Mouse (Mus musculus) embryonic facial prominence, embryonic 14.5 days (tissue): ENCODE results near the gene Doc2a. TPM values are rescaled to one million over a fixed set of nuclear protein-coding genes. Genes with fewer than 3 reads are reported as not detected.
A peak's percentile ranks its signal among the peaks of the same experiment; 100 is the strongest.

Source experiments
- ATAC-seq: fragments of 200-750 bp; cut with Nextera tagmentation; 2 replicates; pipeline ENCODE4 v1.8.0; 2017; ENCODE audit warnings: low read depth, moderate number of reproducible peaks, moderate TSS enrichment
- DNase-seq: peaks from one replicate; pipeline ENCODE4 v3.0.0-alpha.2; 2015; ENCODE audit warnings: low spot score
- H3K27ac ChIP-seq: fragments of 300-500 bp; sonication (generic); replicated peaks from 2 replicates; pipeline ENCODE4 v1.5.1; 2014; ENCODE audit warnings: low read depth, mild to moderate bottlenecking, low read length, moderate library complexity
- H3K27me3 ChIP-seq: fragments of 300-500 bp; sonication (generic); replicated peaks from 2 replicates; pipeline ENCODE4 v1.6.1; 2014; ENCODE audit warnings: low read length; ENCODE audit not compliant: control insufficient read depth, insufficient read depth
- H3K36me3 ChIP-seq: fragments of 300-500 bp; sonication (generic); 2 replicates; pipeline ENCODE4 v1.6.1; 2014; ENCODE audit warnings: low read length, mixed read lengths; ENCODE audit not compliant: control insufficient read depth, insufficient read depth
- H3K4me1 ChIP-seq: fragments of 300-500 bp; sonication (generic); 2 replicates; pipeline ENCODE4 v1.6.1; 2014; ENCODE audit warnings: antibody characterized with exemption, low read length; ENCODE audit not compliant: control insufficient read depth, insufficient read depth
- H3K4me2 ChIP-seq: fragments of 300-500 bp; sonication (generic); 2 replicates; pipeline ENCODE4 v1.6.1; 2014; ENCODE audit warnings: low read depth, mild to moderate bottlenecking, low read length, moderate library complexity, mixed read lengths
- H3K4me3 ChIP-seq: fragments of 300-500 bp; sonication (generic); 2 replicates; pipeline ENCODE4 v1.5.1; 2014; ENCODE audit warnings: low read depth, mild to moderate bottlenecking, low read length
- H3K9ac ChIP-seq: fragments of 300-500 bp; sonication (generic); 2 replicates; pipeline ENCODE4 v1.6.1; 2014; ENCODE audit warnings: low read depth, mild to moderate bottlenecking, low read length, moderate library complexity, mixed read lengths
- H3K9me3 ChIP-seq: fragments of 300-500 bp; sonication (generic); 2 replicates; pipeline ENCODE4 v1.6.1; 2016; ENCODE audit warnings: low read length; ENCODE audit not compliant: control insufficient read depth
- WGBS: fragments of 180-500 bp; shearing (Covaris S2); extraction: QIAGEN DNeasy Blood & Tissue Kit; methylation state at CpG from one replicate; pipeline ENCODE4 v1.1.7; 2014; 5-methylcytosine and 5-hydroxymethylcytosine counted together
- polyA plus RNA-seq: library from polyadenylated mRNA; unstranded; fragments of >200 nt; fragmentation: Nextera tagmentation; extraction: Ambion mirVana; gene quantifications from 2 replicates; pipeline ENCODE4 v1.2.1, GENCODE M21; 2014

The Doc2a gene
- polyA plus RNA-seq, 1 experiment from 2014 or later = 1.7 TPM

DNA sequence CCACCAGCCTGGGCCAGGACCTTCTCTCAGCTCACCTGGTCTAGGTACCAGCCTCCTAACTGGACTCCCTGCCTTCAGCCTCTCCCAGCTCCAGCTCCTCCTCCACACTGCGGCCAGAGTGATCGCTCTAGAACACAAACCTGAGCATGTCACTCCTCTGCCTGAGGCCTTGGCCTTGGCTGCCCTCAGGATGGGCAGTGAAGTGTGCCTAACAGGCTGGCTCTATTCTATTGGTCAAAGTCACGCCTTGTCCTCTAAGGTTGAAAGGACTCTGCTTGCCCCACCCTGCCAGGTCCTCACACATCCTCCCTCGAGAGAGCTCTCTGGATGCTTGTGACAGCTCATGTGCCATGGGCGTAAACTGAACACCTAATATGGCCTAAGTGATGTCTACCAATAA, 6.2 kb downstream of the Doc2a start:
- Histone ChIP-seq H3K27ac (no peak overlapping the region), H3K4me3 (no peak overlapping the region), H3K9me3 (no peaks in the 10 kb centered on the region), H3K4me2 (no peak overlapping the region), H3K4me1 (peaks cover 2% of the 10 kb centered on the region; the same call in 1 of the 2 replicates), H3K9ac (no peak overlapping the region), H3K36me3 (peaks cover 65% of the 10 kb centered on the region), H3K27me3 (peaks cover 16% of the 10 kb centered on the region)
- ATAC-seq = no peak
- 88% methylated on average over 5 of the region's 5 CpGs for WGBS
- DNase-seq = no peak

DNA sequence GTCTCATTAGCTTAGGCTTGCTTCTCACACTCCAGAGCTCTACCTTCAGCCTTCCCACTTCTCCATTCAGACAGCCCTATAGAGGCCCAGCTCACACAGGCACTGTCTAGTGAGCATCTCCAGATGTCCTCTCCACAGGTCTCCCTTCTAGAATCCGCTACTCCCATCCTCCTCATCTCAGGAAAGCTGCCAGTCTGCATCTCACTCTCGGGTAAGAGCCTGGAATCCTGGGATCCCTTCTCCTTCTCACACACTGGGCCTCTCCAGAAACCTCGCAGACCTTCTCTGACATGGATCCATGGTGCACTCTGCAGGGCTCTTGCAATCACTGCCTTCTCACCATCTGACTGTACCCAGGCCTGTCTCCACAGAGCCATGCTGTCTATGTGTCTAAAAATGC, 8.4 kb downstream of the Doc2a start:
- Histone ChIP-seq H3K36me3 (peaks cover 85% of the 10 kb centered on the region), H3K9ac (no peak overlapping the region), H3K4me2 (no peak overlapping the region), H3K9me3 (no peaks in the 10 kb centered on the region), H3K4me3 (no peak overlapping the region), H3K27me3 (no peaks in the 10 kb centered on the region), H3K4me1 (no peaks in the 10 kb centered on the region), H3K27ac (no peak overlapping the region)
- WGBS = 85% methylated on average over 3 of the region's 3 CpGs
- no peak for DNase-seq
- no peak for ATAC-seq

DNA sequence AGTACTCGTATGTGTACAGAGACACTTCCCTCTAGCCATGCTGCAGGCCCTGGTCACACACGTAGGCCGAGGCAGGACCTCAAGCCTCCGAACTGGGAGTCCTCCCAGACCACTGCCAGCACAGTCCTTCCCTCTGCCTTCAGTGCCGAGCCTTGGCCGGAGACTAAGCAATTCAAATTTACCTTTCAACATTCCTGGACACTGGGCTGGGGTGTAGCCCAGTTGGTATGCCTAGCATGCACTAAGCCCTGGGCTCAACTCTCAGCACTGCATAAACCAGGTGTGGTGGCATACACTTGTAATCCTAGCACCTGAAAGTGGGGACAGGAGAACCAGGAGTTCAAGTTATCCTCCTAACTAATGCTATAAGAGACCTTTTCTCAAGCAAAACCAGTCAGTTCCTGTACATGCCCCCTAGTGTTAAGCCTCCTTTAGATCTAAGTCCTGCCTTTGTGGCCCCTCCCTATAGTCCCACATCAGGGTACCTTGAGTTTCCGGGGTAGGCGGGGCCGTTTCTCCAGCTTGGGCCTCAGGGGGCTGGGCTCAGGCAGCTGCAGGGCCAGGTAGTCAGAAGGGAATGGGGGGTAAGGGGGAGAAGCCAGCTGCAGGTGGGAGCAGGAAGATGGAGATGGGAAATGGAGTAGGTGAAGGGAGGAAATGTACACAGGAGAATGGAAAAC, 9.7 kb downstream of the Doc2a start:
- H3K9ac ChIP-seq = peak overlapping the region; percentile 14; the same call in 1 of the 2 replicates
- no peak overlapping the region for H3K4me2 ChIP-seq
- no peaks in the 10 kb centered on the region for H3K27me3 ChIP-seq
- DNase-seq (peak; percentile 22), ATAC-seq (peak; percentile 5; the same call in 1 of the 2 replicates)
- no peak overlapping the region for H3K4me3 ChIP-seq
- no peaks in the 10 kb centered on the region for H3K9me3 ChIP-seq
- 80% methylated on average over 9 of the region's 9 CpGs for WGBS
- peaks cover 81% of the 10 kb centered on the region for H3K36me3 ChIP-seq
- H3K4me1 ChIP-seq = no peaks in the 10 kb centered on the region
- no peak overlapping the region for H3K27ac ChIP-seq

DNA sequence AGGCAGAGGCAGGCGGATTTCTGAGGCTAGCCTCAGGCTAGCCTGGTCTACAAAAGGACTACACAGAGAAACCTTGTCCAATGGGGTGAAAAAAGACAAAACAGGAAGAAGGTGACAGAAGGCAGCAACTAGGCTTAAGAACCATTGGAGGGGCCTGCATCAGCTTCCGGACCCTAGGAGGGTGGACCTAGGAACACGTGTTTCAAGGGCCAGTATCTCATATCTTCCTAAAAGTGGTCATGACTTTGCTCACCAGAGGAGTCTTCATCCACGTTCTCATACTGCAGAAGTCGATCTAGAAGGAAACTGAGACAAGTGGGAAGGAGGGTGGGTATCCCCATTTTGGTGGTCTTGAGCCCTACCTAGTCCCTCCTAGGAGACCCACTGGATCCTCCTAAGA, 13.8 kb downstream of the Doc2a start:
- Histone ChIP-seq H3K9ac (peak overlapping the region; percentile 78), H3K4me2 (peak overlapping the region; percentile 93), H3K36me3 (peaks cover 66% of the 10 kb centered on the region), H3K9me3 (no peaks in the 10 kb centered on the region), H3K27me3 (no peaks in the 10 kb centered on the region), H3K4me1 (peaks cover 11% of the 10 kb centered on the region), H3K4me3 (peak overlapping the region; percentile 76), H3K27ac (peak overlapping the region; percentile 88; the same call in 1 of the 2 replicates)
- 74% methylated on average over 5 of the region's 5 CpGs for WGBS
- DNase-seq = no peak
- no peak for ATAC-seq

DNA sequence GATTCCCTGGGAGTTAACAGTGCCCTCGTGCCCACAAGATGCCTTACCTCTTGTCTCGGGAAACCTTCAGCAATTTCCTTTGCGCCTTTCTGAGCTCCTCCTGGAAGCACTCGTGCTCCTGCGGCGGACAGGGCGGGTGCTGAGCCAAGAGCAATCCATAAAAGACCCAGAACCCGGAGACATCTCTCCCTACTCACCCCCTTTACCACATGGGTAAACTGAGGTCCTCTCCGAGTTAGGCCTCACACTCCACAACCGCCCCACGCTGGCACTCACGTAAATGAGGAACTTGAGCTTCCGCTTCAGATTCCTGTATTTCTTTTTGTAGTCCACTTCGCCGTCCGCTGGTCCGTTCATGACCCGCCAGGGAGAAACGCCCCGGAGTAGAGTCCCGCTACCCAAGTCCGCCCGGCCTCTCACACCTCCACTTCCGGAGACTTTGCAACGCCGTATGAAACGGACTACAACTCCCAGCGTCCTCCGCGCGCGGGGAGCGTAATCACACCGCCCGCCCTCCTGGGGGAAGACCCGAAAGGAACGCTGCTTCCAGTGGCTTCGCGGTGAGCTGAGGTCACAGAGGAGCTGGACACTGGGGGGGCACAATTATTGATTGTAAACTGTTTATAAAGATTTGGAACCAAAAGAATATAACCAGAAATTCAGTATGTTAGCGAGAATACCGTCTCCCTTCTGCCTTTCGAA, 14.4 kb downstream of the Doc2a start, which contains the start of gene Hirip3:
TSS of gene Hirip3 (plus strand) at position 544 of the 702 bp plus-strand sequence.
- WGBS = 2% methylated on average over 42 of the region's 42 CpGs

DNA sequence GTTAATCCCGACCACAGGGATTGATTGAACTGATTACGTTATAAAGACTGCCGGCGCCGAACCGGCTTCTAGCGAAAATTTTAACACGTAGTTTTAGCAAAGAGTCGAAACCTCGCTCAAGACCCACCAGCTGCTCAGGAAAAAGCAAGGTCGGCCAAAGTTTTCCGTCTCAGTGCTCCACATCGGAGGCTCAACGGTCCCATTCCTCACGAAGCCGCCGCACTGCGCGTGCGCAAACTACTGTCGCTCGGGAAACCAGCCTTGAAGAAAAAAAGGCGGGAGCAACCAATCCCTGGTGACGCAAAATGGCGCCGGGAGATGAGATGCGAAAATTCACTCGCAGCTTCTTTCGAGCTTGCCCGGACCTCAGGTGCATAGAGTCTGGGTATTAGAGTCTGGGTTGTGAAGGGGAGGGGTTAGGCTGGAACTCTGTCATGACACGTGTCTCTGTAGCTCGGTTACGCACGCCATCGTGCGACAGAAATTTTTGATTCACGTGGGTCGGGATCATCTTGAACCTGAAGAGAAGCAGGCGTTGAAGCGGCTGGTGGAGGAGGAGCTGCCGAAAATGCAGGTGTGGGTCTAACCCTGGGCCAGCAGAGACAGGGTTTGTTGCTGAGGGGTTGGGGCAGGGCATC, 15.1 kb downstream of the Doc2a start, which contains the start of gene Ino80e:
TSS of gene Ino80e (minus strand) at position 231 of the 638 bp plus-strand sequence.
- H3K4me2 ChIP-seq = peak within 1 kb of the TSS; percentile 93
- H3K9ac ChIP-seq = peak within 1 kb of the TSS; percentile 78
- H3K36me3 ChIP-seq = peaks cover 66% of the 10 kb centered on the region
- H3K4me1 ChIP-seq = peaks cover 11% of the 10 kb centered on the region
- H3K4me3 ChIP-seq = peak within 1 kb of the TSS; percentile 76
- ATAC-seq = peak; percentile 79
- H3K27ac ChIP-seq = peak within 1 kb of the TSS; percentile 88
- no peaks in the 10 kb centered on the region for H3K27me3 ChIP-seq
- WGBS = under 1% methylated on average over 41 of the region's 41 CpGs
- DNase-seq = peak; percentile 98
- H3K9me3 ChIP-seq = no peaks in the 10 kb centered on the region

More for the DNA sequence above, 14.4 kb downstream of the Doc2a start, which contains the start of gene Hirip3:
- H3K4me1 ChIP-seq = peaks cover 11% of the 10 kb centered on the region
- H3K27ac ChIP-seq = peak within 1 kb of the TSS; percentile 88
- H3K4me3 ChIP-seq = peak within 1 kb of the TSS; percentile 76
- H3K4me2 ChIP-seq = peak within 1 kb of the TSS; percentile 93
- ATAC-seq = peak; percentile 93
- DNase-seq = peak; percentile 98
- H3K9me3 ChIP-seq = no peaks in the 10 kb centered on the region
- peak within 1 kb of the TSS; percentile 78 for H3K9ac ChIP-seq
- H3K36me3 ChIP-seq = peaks cover 66% of the 10 kb centered on the region
- no peaks in the 10 kb centered on the region for H3K27me3 ChIP-seq

DNA sequence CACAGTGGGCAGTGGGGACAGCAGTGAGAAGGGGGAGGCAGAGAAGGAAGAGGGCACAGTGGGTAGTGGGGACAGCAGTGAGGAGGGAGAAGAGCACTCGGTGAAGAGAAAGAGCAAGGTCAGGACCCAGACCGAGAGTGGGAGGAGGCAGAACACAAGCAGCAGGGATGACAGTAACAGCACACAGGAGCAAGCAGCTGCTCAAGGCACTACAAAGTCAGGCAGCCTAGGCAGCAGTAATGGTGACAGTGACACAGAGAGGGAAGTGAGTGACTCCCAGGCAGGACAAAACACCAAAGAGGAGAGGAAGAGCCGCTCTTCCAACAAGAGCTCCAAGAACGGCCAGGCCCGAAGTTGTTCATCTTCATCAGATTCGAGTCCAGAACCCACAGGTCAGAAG, 16.6 kb downstream of the Doc2a start:
- DNase-seq = no peak
- peak overlapping the region; percentile 78 for H3K9ac ChIP-seq
- 0 out of 2 replicates have a peak overlapping the region, but pooled peaks have one; percentile 88 for H3K27ac ChIP-seq
- H3K27me3 ChIP-seq = no peaks in the 10 kb centered on the region
- WGBS = 76% methylated on average over 6 of the region's 6 CpGs
- no peak for ATAC-seq
- H3K36me3 ChIP-seq = peaks cover 66% of the 10 kb centered on the region
- H3K4me2 ChIP-seq = peak overlapping the region; percentile 93
- H3K4me3 ChIP-seq = peak overlapping the region; percentile 76
- peaks cover 11% of the 10 kb centered on the region for H3K4me1 ChIP-seq
- no peaks in the 10 kb centered on the region for H3K9me3 ChIP-seq

DNA sequence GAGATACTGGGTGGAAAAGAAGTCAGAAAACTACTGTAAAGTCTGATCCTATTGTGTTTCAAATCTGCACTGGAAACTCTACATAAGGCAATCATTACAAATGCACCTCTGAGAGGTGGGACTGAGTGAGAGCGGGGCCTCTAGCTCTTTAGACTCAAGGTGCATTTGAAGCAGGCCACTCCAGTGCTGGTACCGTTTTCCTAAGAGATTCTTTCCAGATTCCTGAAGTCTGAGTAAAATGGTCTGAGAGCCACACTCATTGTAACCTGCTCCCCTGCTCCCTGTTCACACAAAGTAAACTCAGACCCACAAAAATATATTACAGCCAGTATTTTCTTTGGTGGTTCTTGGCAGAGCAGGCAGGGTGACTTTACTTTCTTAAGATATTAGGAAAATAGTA, 20.3 kb downstream of the Doc2a start:
- Histone ChIP-seq H3K4me3 (no peak overlapping the region), H3K27me3 (no peaks in the 10 kb centered on the region), H3K27ac (no peak overlapping the region), H3K4me2 (no peak overlapping the region), H3K36me3 (peaks cover 88% of the 10 kb centered on the region), H3K9me3 (no peaks in the 10 kb centered on the region), H3K4me1 (peaks cover 11% of the 10 kb centered on the region), H3K9ac (no peak overlapping the region)
- 81% methylated on average over 2 of the region's 2 CpGs for WGBS
- ATAC-seq (no peak), DNase-seq (no peak)
